Mouse (Mus musculus): ENCODE measurements around the gene Rpl7l1. TPM values are rescaled to one million over a fixed set of nuclear protein-coding genes. Genes with fewer than 3 reads are reported as not detected.

The Rpl7l1 gene
- 55.2 and 63.9 TPM in 2 replicates for polyA plus RNA-seq (2015; fragmentation: Nextera tagmentation; extraction: Ambion mirVana)

DNA sequence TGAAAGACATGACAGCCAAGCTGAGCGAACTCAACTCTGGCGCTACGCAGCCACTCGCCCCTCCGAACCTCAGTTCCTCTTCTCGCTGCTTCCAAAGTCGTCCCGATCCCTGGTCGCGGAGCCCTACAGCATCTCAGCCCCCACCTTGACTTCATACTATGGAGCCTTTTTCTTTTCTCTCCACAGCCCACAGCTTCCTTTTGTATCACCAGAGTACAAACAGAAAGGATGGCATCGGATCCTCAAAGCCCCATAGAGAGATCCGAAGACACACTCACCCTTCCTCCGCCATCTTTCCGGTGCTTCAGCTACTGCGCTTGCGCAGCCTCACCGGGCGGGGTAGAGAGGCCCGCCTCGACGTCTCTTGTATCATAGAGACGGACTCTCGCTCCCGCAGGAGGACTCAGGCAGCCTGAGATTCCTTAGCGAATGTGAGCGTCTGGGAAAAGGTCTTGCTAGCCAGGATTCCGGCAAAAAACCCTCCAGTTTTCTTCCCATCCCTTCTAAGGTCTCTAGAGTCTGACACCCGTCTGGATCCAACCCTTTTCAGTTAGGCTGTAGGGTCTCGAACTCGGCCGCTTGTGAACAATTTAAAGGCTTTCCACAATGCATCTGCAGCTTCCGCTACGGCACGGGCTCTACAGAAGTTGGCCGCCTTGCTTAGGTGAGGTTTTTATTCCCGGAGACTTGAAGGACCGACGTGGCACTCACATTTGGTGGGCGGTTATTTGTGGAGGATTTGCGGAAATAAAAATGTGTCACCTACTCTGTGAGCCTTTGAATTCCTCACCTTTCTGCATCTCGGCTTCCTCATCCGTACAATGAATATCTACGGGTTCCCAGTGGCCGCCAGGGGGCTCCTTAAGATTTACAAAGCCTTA, at the start of gene Rpl7l1:
Gene Rpl7l1 (minus strand): TSS at position 332 of the 881 bp plus-strand sequence.

DNA sequence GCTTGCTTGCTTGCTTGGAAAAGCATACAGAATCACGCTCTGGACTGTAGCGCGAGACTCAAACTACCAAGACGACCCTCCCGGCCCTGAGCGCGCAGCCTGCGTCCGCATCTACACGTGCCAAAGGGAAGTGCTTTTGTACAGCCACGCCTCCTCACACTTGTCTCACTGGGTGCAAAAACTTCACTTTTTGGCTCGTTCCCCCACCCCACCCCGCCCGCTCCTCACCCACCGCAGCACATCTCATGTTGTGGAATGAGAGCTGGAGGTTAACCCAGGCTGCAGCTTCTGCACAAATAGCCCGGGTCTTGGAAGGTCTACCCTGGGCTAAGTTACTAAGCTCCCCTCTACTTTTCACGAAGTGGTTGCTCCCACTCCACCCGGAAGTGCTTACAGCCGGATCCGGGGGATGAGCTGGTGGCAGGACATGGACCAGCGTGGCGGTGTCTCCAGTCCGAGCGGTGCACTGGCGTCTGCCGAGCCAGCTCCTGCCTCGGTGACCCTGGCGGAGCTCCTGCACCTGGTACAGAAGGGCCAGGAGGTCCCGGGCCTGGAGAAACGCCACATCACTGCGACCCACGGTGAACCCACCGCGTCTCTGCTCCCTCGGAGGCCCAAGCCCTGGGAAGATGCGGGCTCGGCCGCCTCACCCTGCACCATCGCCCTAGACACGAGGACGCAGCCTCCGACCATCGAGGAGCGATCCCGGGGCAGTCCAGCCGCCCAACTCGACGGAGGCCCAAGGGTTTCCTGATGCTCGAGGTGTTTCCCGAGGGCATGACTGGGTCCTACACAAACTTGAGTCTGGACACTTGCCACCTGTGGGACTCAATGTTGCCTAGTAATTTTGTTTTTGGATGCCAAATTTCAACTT, 9.8 kb downstream of the Rpl7l1 start, which contains the start of gene 2310039H08Rik:
Gene 2310039H08Rik (plus strand): TSS at position 232 of the 874 bp plus-strand sequence.

DNA sequence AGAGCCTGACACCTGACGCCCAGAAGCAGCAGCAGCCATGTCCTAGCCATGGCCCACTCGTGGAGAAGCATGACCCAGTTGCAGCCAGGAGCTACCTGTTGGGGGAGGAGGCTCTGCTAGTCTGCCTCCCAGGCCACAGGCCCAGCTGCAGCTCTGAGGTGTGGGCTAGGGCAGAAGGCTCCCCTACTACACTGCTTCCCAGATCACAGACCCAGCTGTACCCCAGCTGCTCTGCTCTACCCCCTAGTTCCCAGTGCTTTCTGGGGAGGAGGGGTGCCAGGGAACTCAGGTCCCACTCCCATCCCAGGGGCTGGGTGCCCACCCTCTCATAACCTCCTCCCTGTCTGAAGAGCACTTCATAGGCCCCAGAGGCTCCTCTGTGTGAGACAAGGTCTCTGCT, 18.9 kb downstream of the Rpl7l1 start, which contains the start of gene Ptcra:
Gene Ptcra (minus strand): TSS at position 169 of the 400 bp plus-strand sequence.

DNA sequence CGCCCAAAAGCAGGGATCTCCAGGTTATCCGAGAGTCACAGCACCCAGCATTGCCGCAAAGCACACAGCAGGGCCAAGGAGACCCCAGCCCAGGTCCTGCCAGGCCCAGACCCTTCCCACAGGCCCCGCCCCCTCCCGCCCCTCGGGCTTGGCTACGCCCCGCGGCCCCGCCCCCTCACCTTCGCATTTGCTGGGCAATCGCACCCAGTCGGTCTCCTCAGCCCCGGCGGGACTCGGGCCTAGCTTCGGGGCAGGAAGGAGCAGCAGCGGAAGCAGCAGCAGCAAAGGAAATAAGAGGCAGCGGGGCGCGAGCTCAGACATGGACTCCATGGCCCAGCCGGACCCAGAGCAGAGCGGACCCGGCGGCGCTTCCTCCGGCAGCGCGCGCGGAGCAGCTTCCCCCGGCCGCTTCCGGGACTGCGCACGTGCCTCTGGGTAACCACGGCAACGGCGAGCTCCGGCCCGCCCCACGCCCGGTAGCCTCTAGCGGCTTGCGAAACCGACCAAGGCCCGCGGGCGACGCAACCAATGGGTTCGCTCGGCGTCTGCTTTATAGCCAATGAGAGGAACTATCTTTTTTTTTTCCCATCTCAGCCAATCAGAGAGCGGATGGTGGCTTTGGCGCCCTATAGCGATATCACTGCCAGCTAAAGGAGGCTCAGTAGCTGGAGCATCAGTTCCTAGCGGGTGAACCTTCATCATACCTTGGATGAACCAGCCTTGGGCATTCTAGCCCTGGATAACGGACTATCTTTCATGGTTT, 30.5 kb downstream of the Rpl7l1 start, which contains the start of gene Cnpy3:
Gene Cnpy3 (minus strand): TSS at position 421 of the 763 bp plus-strand sequence.

DNA sequence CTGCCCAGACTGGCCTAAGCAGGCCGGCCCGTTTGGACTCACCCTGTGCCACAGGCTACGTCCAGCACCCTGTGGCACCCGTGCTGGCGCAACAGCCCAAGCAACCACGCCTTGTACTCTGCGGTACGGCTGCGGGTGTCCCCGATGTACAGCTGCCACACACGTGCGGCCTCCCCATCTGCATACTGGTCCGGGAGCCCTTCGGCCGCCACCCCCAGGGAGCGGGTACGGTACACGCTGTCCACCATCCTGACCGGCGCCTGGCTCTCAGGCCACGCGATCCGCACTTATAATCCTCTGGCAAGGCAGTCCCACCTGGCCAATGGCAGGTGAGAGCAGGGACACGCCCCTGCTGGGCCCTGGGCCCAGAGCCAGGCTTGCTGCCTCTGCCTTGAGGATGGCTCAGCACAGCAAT, 53.6 kb downstream of the Rpl7l1 start, which contains the start of gene Gnmt:
Gene Gnmt (minus strand): TSS at position 265 of the 415 bp plus-strand sequence.

Other genes with a start within 250 kb of the Rpl7l1 start
- 14.0 and 18.6 TPM in 2 replicates for gene Cul9, start 236.3 kb downstream of the Rpl7l1 start, polyA plus RNA-seq (2015; fragmentation: Nextera tagmentation; extraction: Ambion mirVana)
- 4.0 and 5.5 TPM in 2 replicates for gene Srf, start 226.5 kb downstream of the Rpl7l1 start, polyA plus RNA-seq (2015; fragmentation: Nextera tagmentation; extraction: Ambion mirVana)
- gene Ptk7, start 153.2 kb downstream of the Rpl7l1 start, polyA plus RNA-seq (2015; fragmentation: Nextera tagmentation; extraction: Ambion mirVana) = 21.4 and 22.3 TPM in 2 replicates
- gene Klc4, start 136.7 kb downstream of the Rpl7l1 start, polyA plus RNA-seq (2015; fragmentation: Nextera tagmentation; extraction: Ambion mirVana) = 19.2 and 21.3 TPM in 2 replicates
- gene Mrpl2, start 136.4 kb downstream of the Rpl7l1 start, polyA plus RNA-seq (2015; fragmentation: Nextera tagmentation; extraction: Ambion mirVana) = 84.8 and 87.9 TPM in 2 replicates
- gene Cul7, start 132.3 kb downstream of the Rpl7l1 start, polyA plus RNA-seq (2015; fragmentation: Nextera tagmentation; extraction: Ambion mirVana) = 22.7 and 23.5 TPM in 2 replicates
- 50.1 and 51.5 TPM in 2 replicates for gene Rrp36, start 108.3 kb downstream of the Rpl7l1 start, polyA plus RNA-seq (2015; fragmentation: Nextera tagmentation; extraction: Ambion mirVana)
- 315 and 349 TPM in 2 replicates for gene Mea1, start 103.9 kb downstream of the Rpl7l1 start, polyA plus RNA-seq (2015; fragmentation: Nextera tagmentation; extraction: Ambion mirVana)
- gene Klhdc3, start 101.8 kb downstream of the Rpl7l1 start, polyA plus RNA-seq (2015; fragmentation: Nextera tagmentation; extraction: Ambion mirVana) = 164 and 171 TPM in 2 replicates
- 70.7 and 87.6 TPM in 2 replicates for gene Ppp2r5d, start 77.6 kb downstream of the Rpl7l1 start, polyA plus RNA-seq (2015; fragmentation: Nextera tagmentation; extraction: Ambion mirVana)
- gene Pex6, start 71.2 kb downstream of the Rpl7l1 start, polyA plus RNA-seq (2015; fragmentation: Nextera tagmentation; extraction: Ambion mirVana) = 20.7 and 21.2 TPM in 2 replicates
- gene Gnmt, start 53.5 kb downstream of the Rpl7l1 start, polyA plus RNA-seq (2015; fragmentation: Nextera tagmentation; extraction: Ambion mirVana) = 3.0 and 3.5 TPM in 2 replicates
- gene Cnpy3, start 30.5 kb downstream of the Rpl7l1 start, polyA plus RNA-seq (2015; fragmentation: Nextera tagmentation; extraction: Ambion mirVana) = 71.4 and 79.9 TPM in 2 replicates
- 0.23 and 0.24 TPM in 2 replicates for gene Ptcra, start 19.0 kb downstream of the Rpl7l1 start, polyA plus RNA-seq (2015; fragmentation: Nextera tagmentation; extraction: Ambion mirVana)
- 66.4 and 71.7 TPM in 2 replicates for gene 2310039H08Rik, start 10.0 kb downstream of the Rpl7l1 start, polyA plus RNA-seq (2015; fragmentation: Nextera tagmentation; extraction: Ambion mirVana)
- gene Bicral, start 75.8 kb upstream of the Rpl7l1 start, polyA plus RNA-seq (2015; fragmentation: Nextera tagmentation; extraction: Ambion mirVana) = 4.8 and 5.6 TPM in 2 replicates
- gene Tbcc, start 108.0 kb upstream of the Rpl7l1 start, polyA plus RNA-seq (2015; fragmentation: Nextera tagmentation; extraction: Ambion mirVana) = 65.9 and 68.5 TPM in 2 replicates
- not detected in 2 replicates for gene Prph2, start 127.8 kb upstream of the Rpl7l1 start, polyA plus RNA-seq (2015; fragmentation: Nextera tagmentation; extraction: Ambion mirVana)
- 9.8 and 12.0 TPM in 2 replicates for gene Ubr2, start 227.9 kb upstream of the Rpl7l1 start, polyA plus RNA-seq (2015; fragmentation: Nextera tagmentation; extraction: Ambion mirVana)